Mouse (Mus musculus): ENCODE results near the gene Tmprss7. TPM values are rescaled to one million over a fixed set of nuclear protein-coding genes. Genes with fewer than 3 reads are reported as not detected.

Gene Tmprss7
- not detected for polyA plus RNA-seq (2017; shearing (Covaris generic))

GRCm38 (mm10) chr16:45693558-45693957 is at the start of gene Tmprss7:
Tmprss7 (minus strand) TSS chr16:45693658.

GRCm38 (mm10) chr16:45742615-45743476 is 49.4 kb upstream of the Tmprss7 start, which contains the start of gene Abhd10:
Abhd10 (minus strand) TSS chr16:45742955.

GRCm38 (mm10) chr16:45724061-45724741 is 30.7 kb upstream of the Tmprss7 start, which contains the start of gene Tagln3:
Tagln3 (minus strand) TSS chr16:45724608.

GRCm38 (mm10) chr16:45653934-45654332 is 39.5 kb downstream of the Tmprss7 start, which contains the start of gene BC016579:
BC016579 (minus strand) TSS chr16:45654068.

GRCm38 (mm10) chr16:45610267-45610666 is 83.2 kb downstream of the Tmprss7 start, which contains the start of gene Gcsam:
Gcsam (plus strand) TSS chr16:45610380.

Other genes starting within 250 kb of the Tmprss7 start
- not detected for gene Gm609, start 200.7 kb downstream of the Tmprss7 start, polyA plus RNA-seq (2017; shearing (Covaris generic))
- not detected for gene Gm17783, start 161.6 kb downstream of the Tmprss7 start, polyA plus RNA-seq (2017; shearing (Covaris generic))
- not detected for gene Slc9c1, start 158.3 kb downstream of the Tmprss7 start, polyA plus RNA-seq (2017; shearing (Covaris generic))
- gene Gcsam, start 83.3 kb downstream of the Tmprss7 start, polyA plus RNA-seq (2017; shearing (Covaris generic)), result not detected
- gene BC016579, start 39.6 kb downstream of the Tmprss7 start, polyA plus RNA-seq (2017; shearing (Covaris generic)), result not detected
- gene Tagln3, start 30.9 kb upstream of the Tmprss7 start, polyA plus RNA-seq (2017; shearing (Covaris generic)), result 0.37 TPM
- gene Abhd10, start 49.3 kb upstream of the Tmprss7 start, polyA plus RNA-seq (2017; shearing (Covaris generic)), result 33.1 TPM